In the genomic region with DNA sequence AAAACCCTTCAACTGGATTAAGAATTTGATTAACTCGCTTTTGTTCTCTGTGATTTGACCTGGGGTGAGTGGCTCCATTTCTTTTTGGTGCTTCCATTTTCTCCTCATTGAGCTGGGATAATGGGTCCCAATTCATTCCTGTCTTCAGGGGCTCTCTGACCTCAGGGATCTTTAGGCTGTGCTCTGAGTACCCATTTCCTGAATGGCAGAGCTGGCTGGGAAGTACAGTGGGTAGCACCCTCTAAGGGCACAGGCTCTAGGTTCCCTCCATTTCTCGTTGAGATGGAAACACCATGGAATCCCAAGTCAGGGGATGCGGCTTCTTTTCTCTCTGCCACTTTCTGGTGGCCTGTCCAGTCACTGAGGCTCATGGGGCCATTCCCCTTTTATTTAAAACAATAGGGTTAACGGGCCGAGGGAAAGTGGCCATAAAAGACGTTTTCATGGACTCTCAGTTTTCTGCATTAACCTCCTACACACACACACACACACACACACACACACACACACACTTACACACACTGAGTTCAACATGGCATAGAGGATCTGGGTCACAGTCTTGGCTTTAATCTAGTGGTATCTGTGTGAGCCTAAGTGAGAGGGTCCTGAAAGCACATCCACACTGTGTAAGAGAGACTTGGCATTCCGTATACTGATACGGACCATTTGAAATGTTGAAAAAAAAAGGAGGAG, we compare ENCODE assay signal across 12 mouse cellular contexts.
A peak's percentile ranks its signal among the peaks of the same experiment; 100 is the strongest.
DNase-seq lines count a peak whose midpoint lies in the region; ATAC-seq and TF ChIP-seq lines count a peak whose summit lies in the region.
"Had no signal": no experiment of that assay in that cellular context is flagged by ENCODE, and none has a peak within 500 bp of the region (broad histone marks: within the 10 kb centered on the region; RNA-seq: fewer than 3 reads in every experiment).

No protein-coding gene starts in this region.

- H3K4me1 ChIP-seq in kidney, embryonic 14.5 days (ENCODE audit: control insufficient read depth, insufficient read depth, low read length): peaks cover 24% of the 10 kb centered on the region
- peaks cover 8 to 21% of the 10 kb centered on the region in 2 experiments for H3K4me1 ChIP-seq in ES-E14 (ENCODE audit: control insufficient read depth in 2 of 2, insufficient read depth in 2 of 2, low read length in 2 of 2, poor library complexity in 1 of 2)
- H3K4me1 ChIP-seq in limb, embryonic 12.5 days (replicated peaks): peaks cover 58% of the 10 kb centered on the region

- WGBS in kidney, embryonic 14.5 days: 27% methylated on average over 8 of the region's 8 CpGs
- 32% methylated on average over 8 of the region's 8 CpGs for WGBS in limb, embryonic 12.5 days

- no peaks in the 10 kb centered on the region for H3K27me3 ChIP-seq in kidney, embryonic 14.5 days (ENCODE audit: control insufficient read depth, insufficient read depth, low read length)
- H3K27me3 ChIP-seq in limb, embryonic 12.5 days: no peaks in the 10 kb centered on the region

- no peak for DNase-seq in kidney, postnatal 4 days
- DNase-seq in ES-E14 (ENCODE audit: low read depth, low spot score): peak; percentile 63
- peak; percentile 83 for DNase-seq in embryo, embryonic 10.5 days (ENCODE audit: low spot score)
- no peak for DNase-seq in thymus, postnatal 10 days (ENCODE audit: low spot score in 2 of 2)
- no peak for DNase-seq in left cerebral cortex, adult 8-10 months (ENCODE audit: low spot score in 2 of 2)
- DNase-seq: cerebellum, adult 11-12 months; left cerebral cortex, postnatal 4 days; lung, adult 18-20 months had no signal

- H3K4me3 ChIP-seq in kidney, embryonic 14.5 days (ENCODE audit: low read length): no peak overlapping the region
- no peak overlapping the region for H3K4me3 ChIP-seq in ES-E14 (ENCODE audit: insufficient read depth in 1 of 2, low read depth in 1 of 2, low read length in 2 of 2, poor library complexity in 1 of 2, severe bottlenecking in 1 of 2)
- no peak overlapping the region for H3K4me3 ChIP-seq in limb, embryonic 12.5 days (replicated peaks)
- H3K4me3 ChIP-seq: heart, embryonic 15.5 days had no signal

- ATAC-seq in kidney, embryonic 14.5 days (ENCODE audit: low FRiP score, low TSS enrichment): no peak
- ATAC-seq in limb, embryonic 12.5 days (ENCODE audit: insufficient number of reproducible peaks, insufficient read depth, low FRiP score, low TSS enrichment, low read depth): no peak
- ATAC-seq: inflammation-experienced regulatory T-cells, adult 6 months had no signal

- H3K9ac ChIP-seq in kidney, embryonic 14.5 days (ENCODE audit: low read depth, low read length): no peak overlapping the region
- no peak overlapping the region for H3K9ac ChIP-seq in ES-E14 (ENCODE audit: insufficient read depth, low read depth, low read length, poor library complexity, severe bottlenecking)
- H3K9ac ChIP-seq in limb, embryonic 12.5 days (replicated peaks): no peak overlapping the region
- H3K9ac ChIP-seq: heart, embryonic 15.5 days had no signal

- H3K4me2 ChIP-seq in kidney, embryonic 14.5 days (replicated peaks; ENCODE audit: low read depth, low read length): no peak overlapping the region
- H3K4me2 ChIP-seq in limb, embryonic 12.5 days: peak overlapping the region; percentile 55
- H3K4me2 ChIP-seq: heart, embryonic 15.5 days had no signal

- H3K9me3 ChIP-seq in kidney, embryonic 14.5 days (ENCODE audit: control insufficient read depth, low read length): no peaks in the 10 kb centered on the region
- H3K9me3 ChIP-seq in ES-E14 (ENCODE audit: control insufficient read depth, insufficient read depth, low read depth, low read length): no peaks in the 10 kb centered on the region
- H3K9me3 ChIP-seq in limb, embryonic 12.5 days: no peaks in the 10 kb centered on the region
- H3K9me3 ChIP-seq: heart, embryonic 15.5 days had no signal

- in situ Hi-C loops in ES-E14 (cut with MboI; ENCODE audit: low sequenced_read_pairs in 2 of 2, unreplicated experiment in 2 of 2): no loop called here

- H3K36me3 ChIP-seq in kidney, embryonic 14.5 days (ENCODE audit: control insufficient read depth, insufficient read depth, low read length): no peaks in the 10 kb centered on the region
- H3K36me3 ChIP-seq in ES-E14 (ENCODE audit: control insufficient read depth, insufficient read depth, low read length, poor library complexity, severe bottlenecking): no peaks in the 10 kb centered on the region
- H3K36me3 ChIP-seq in limb, embryonic 12.5 days: no peaks in the 10 kb centered on the region
- H3K36me3 ChIP-seq: heart, embryonic 15.5 days had no signal

- H3K27ac ChIP-seq in kidney, embryonic 14.5 days (ENCODE audit: low read depth, low read length): peak overlapping the region; percentile 85; the same call in 1 of the 2 replicates
- peak overlapping the region; percentile 49 for H3K27ac ChIP-seq in ES-E14 (ENCODE audit: insufficient read depth, low read depth, low read length, poor library complexity, severe bottlenecking)
- peak overlapping the region; percentile 99 for H3K27ac ChIP-seq in limb, embryonic 12.5 days
- H3K27ac ChIP-seq: heart, embryonic 15.5 days had no signal

TF ChIP-seq in ES-E14, 5 proteins besides CTCF, POLR2A, EP300 and RAD21:
- TF ChIP-seq CHD2 (IDR thresholded peaks at IDR 0.05; ENCODE audit: low read depth, low read length): no peak
- no peak for TF ChIP-seq ZC3H11A (IDR thresholded peaks at IDR 0.05; ENCODE audit: borderline replicate concordance, low read depth, low read length)
- no peak for TF ChIP-seq MAFK (IDR thresholded peaks at IDR 0.05; ENCODE audit: insufficient read depth, low read depth, low read length)
- TF ChIP-seq HCFC1 (IDR thresholded peaks at IDR 0.05; ENCODE audit: borderline replicate concordance, insufficient read depth, low read length): no peak
- TF ChIP-seq ZNF384 (IDR thresholded peaks at IDR 0.05; ENCODE audit: low read depth, low read length): no peak
TF ChIP-seq in ES-E14: peak in this region for 0.

Comparison
In these comparisons a context has a peak if more than half of its experiments do, and no peak if none do; other contexts are left out.
1. H3K27ac ChIP-seq: peak in every context shown above with its lines; median percentile 99 in limb, embryonic 12.5 days; 85 in kidney, embryonic 14.5 days; 49 in ES-E14.
2. DNase-seq: peak in ES-E14 (single experiment) and embryo, embryonic 10.5 days (single experiment); none in kidney, postnatal 4 days (0 of 2), thymus, postnatal 10 days (0 of 2) and left cerebral cortex, adult 8-10 months (0 of 2).